Mouse (Mus musculus) right cerebral cortex, postnatal 4 days (tissue): ENCODE results near the gene Clasp1.
A peak's percentile ranks its signal among the peaks of the same experiment; 100 is the strongest.

Source experiments
- DNase-seq: peaks from one replicate; pipeline ENCODE4 v3.0.0-alpha.2; 2022

The Clasp1 gene

GRCm38 (mm10) chr1:118388757-118389453, at the start of gene Clasp1:
Clasp1 (plus strand) TSS chr1:118389058.
- peak; percentile 93 for DNase-seq

GRCm38 (mm10) chr1:118343649-118344435, 45.0 kb upstream of the Clasp1 start:
- DNase-seq = no peak

GRCm38 (mm10) chr1:118349922-118350321, 38.9 kb upstream of the Clasp1 start:
- no peak for DNase-seq

DNA sequence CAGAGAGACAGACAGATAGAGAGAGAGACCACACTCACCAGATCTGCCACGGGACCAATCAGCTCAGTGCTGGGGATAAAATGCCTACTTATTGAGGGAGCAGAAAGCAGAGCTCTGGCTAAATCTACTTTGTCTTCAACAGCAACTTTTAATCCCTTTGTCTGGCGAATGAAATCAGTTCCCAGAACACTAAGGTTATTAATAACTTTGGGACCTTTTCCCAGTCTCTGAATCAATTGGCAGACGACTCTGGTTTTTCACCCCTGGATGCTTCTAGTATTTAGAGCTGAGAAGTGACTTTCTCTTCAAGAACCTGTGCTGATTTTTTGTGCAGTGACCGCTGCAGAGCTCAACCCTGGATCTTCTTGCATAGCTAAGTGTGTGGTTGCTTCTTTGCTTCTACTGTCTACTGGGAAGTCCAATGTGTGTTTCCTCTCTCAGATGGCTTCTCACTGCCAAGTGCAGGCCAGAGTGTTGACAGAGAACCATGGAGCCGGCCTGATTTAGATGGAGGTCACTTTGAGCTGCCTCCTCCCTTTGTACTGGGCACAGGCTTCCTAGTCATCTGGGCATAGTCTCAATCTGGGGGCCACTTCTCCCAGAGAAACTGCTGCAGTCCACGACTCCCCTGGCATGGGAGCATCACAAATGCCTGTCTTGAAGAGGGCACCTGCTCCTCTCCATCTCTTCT, 29.6 kb upstream of the Clasp1 start:
- no peak for DNase-seq

DNA sequence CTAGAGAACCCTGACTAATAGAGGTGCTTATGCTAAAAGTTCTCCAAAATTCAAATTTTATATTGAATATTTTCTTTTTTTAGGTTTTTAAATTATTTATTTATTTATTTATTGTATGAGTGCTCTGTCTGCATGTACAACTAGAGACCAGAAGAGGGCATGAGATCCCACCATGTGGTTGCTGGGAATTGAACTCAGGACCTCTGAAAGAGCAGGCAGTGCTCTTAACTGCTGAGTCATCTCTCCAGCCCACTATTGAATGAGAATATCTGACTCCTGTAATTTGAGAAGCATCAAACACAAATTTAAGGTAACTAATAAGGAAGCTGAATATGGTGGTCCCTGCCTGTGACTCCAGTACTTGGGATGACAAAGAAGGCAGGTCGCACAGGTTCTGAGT, 20.9 kb upstream of the Clasp1 start:
- no peak for DNase-seq

DNA sequence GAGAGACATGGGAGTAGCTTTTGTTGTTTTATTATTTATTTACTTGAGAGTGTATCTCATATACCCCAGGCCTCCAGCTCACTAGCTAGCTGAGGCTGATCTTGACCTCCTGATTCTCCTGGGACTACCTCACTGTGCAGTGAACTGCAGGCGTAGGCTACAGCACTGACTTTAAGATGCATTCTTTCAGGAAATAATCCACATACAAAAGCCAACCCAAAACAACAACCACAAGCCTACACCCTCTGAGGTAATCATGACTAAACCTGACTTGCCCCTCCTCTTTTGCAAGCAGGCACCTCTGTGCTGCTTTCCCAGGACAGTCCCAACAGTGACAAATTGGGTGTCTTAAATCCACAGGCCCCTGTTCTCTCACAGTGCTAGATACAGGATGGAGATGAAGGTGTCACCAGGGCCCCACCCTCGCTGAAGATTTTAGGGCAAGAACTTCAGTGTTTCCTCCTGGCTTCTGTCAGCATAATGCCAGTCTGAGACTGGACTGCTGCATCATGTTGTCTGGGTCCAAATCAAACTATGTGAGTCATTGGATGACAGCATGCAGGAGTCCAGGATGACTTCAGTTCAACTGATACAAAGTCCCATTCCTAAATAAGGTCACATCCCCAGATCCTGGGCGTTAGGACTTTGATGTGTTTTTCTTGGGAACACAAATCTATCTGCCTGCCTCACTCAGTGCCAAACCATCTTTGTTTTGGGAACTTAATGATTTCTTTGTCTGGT, 20.0 kb upstream of the Clasp1 start:
- no peak for DNase-seq

- DNase-seq = no peak
These were observed 11.1 kb upstream of the Clasp1 start for GRCm38 (mm10) chr1:118377784-118378183.

DNA sequence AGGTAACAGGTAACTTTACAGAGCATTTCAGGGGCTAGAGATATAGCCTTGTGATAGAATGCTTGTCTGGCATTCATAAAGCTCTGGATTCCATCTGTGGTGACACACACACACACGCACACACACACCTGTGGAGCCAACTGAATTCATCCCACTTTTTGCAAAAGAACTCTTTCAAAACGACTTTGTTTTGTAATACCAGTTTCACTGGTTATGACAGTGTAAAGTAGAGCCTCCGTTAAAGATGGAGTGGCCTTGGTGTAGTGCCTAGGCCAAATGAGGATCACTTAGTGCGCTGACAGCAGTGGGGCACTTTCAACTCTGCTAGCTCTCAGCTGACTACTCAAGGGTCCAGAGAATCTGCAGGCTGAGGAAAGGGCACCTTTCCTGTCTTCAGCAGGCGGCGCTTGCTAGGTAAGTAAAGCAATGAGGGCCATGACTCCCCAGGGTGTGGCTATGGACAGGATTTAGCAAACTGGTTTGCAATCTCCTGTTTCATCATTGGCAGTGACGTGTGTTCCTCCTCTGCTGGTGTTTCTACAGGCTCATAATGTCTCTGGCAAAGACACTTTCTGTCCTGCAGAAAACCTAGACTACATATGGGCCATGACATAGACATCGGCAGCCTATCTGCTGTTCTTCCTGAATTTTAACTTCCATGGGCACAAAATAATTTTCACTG, 8.6 kb upstream of the Clasp1 start:
- DNase-seq = no peak

DNA sequence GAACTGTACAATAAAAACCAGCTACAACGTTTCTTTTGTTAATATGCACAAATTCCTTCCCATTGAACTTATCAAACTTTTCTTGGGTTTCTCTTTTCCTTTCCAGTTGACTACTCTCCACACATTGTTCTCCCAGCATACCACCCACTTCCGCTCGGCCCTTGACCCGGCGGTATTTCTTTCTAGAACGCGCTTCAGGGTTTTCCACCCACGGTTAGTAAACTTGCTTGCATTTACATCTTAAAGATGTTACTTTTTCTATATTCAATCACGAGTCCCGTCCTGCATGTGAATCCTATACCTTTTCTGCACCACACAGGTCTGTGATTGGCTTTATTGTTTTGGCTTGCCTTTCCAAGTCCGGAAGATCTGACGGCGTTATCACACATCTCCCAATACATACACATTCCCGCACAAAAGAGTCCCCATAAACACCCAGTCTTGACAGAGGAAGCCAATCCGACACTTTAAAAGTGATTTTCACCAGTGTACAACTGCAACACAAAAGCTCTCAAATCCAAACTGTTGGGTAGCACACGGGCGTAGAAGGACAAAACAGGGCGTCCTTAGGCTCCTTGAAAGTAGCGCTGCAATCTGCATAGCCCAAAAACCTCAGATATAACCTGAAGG, 616 bp upstream of the Clasp1 start:
- DNase-seq = peak; percentile 63

DNA sequence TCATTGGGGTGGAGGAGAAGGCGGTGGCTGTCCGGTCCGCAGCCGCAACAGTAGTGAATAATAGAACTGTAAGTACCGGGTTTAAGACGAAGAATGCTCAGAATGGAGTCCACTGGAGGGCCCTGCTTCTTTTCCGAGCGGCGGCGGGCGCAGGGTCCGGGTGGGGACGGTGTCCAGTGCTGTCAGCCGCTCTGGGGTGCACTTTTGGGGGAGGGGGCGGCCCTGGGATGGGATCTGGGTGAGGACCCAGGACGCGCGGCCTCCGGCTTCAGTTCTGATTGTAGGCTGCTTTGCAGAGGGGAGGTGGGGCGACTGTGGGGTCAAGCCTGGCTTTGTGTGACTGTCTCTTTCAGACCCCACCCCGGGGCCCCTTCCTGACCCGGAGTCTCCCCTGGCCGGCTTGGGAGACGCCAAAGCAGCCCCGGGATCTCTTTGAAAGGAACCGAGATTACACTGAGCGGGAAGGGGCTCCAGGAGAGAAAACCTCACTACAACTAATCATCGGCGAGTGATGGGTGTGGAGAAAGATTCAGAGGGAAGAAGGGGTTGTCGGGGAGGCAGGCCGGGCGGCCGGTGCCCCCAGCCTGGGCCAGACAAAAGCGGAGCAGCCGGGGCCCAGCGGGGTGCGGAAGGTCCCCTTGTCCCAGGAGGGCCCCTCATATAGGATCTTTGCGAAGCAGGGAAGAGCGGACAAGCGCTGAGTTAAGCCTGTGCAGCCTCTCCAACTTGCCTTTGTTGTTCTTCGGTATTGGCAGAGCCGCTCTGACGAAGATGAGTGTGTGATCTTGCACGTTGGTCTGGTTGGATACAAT, 802 bp downstream of the Clasp1 start:
- DNase-seq = peak; percentile 54

DNA sequence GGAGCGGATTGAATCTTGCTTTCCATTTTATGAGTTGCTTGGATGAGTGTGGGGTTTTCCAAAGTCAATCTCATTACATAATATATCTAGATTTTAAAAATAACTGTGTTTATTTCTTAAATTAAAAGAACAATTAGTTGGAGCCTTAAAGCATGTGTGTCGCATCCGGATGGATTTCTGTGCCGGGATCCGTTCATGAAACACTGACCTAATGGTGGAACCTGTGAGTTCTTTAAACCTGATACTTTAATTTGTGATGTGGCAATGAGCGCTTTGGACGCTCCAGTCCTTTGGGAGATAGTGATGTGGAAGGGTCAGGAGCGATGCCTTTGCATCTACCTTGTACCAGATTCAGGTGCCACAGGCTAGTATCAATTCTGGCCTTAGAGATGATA, 1.4 kb downstream of the Clasp1 start:
- no peak for DNase-seq

DNA sequence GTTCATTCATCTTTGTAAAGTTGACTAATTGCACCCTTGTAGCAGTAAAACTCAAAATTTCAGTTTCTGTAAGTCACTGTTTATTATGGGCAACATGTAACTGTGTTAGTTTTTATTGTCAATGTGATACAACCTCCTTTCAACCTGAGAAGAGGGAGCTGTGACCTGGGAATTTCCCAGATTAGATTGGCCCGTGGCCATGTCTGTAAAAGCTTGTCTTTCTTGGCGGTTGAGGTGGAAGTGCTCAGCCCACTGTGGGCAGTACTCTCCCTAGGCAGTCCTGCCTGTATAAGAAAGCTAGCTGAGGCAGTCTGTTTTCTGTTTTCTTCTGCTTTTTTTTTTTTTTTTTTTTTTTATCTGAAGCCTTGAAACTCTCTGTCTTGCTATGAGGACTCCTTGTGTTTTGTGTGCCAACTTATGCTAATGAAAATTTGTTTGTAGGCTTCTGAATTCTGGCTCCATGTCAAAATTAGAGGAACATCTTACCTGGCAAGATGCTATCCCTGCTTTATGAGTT, 2.1 kb downstream of the Clasp1 start:
- DNase-seq = no peak

DNA sequence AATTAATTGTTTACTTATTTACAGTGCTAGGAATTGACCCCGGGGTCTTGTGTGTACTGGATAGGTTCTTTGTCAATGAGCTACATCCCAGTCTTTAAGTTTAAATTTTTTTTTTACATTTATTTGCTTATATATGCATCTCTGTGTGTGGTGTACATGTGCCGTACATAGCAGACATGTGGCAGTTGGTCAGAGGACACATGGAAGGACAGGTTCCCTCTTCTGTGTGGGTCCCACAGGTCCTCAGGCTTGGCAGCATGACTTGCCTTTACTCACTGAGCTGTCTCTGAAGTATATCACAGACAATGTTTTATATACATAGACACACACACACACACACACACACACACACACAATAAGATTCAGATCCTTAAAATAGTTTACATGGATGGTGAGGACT, 3.4 kb downstream of the Clasp1 start:
- DNase-seq = no peak

DNA sequence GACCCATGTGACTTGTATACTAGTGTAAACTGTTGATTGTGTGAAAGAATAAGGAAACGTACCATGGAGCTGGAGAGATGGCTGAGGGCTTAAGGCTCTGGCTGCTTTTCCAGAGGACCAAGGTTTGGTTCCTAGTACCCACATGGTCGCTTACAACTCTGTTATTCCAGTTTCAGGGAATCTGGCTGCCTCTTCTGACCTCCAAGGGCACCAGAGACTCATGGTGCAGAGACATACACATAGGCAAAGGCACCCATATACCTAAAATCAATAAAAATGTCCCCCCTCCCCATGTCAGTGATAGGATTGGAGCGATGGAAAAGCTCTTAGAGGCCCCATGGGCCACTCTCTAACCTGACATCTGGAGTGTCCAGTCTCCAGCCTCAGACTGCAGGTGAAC, 5.1 kb downstream of the Clasp1 start:
- DNase-seq = no peak

GRCm38 (mm10) chr1:118397866-118398265, 9.0 kb downstream of the Clasp1 start:
- no peak for DNase-seq

GRCm38 (mm10) chr1:118398567-118398966, 9.7 kb downstream of the Clasp1 start:
- DNase-seq = no peak

- no peak for DNase-seq
These were observed 10.9 kb downstream of the Clasp1 start for GRCm38 (mm10) chr1:118399625-118400310.

- no peak for DNase-seq
These were observed 13.1 kb downstream of the Clasp1 start for GRCm38 (mm10) chr1:118401991-118402390.

- DNase-seq = no peak
These were observed 13.7 kb downstream of the Clasp1 start for GRCm38 (mm10) chr1:118402556-118402955.

GRCm38 (mm10) chr1:118402966-118403365, 14.1 kb downstream of the Clasp1 start:
- no peak for DNase-seq
